Mouse (Mus musculus): ENCODE data around the gene Atp5j.

DNA sequence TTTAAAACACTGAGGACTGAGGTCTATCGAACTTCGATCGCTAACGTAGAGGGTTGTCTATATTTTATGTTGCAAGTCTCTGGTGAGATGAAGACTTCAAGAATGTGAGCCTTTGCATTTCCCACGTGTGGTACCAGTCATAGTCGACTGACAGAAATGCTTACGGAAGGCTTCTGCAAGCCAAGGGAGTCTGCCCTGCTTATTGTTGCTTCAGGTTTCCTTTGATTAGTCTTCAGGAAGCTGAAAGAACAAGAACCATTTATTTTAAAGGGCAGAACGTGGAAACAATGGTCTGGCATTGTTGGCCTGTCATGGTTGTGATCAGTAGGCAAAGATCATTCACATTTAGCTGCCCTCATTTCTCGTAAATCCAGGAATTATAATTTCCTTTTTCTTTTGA is 38.7 kb downstream of the Atp5j start:
- no peak for TF ChIP-seq POLR2A (IDR thresholded peaks at IDR 0.05; ENCODE audit: insufficient read depth, low read length)
- no peak for TF ChIP-seq EP300 (IDR thresholded peaks at IDR 0.05; ENCODE audit: insufficient read depth, low read depth, low read length)
